Mouse (Mus musculus) kidney, adult 2 months (tissue): Measurements from ENCODE around the gene Stt3b.

ENCODE experiments used
- CTCF ChIP-seq: fragments of 200-500 bp; conservative IDR thresholded peaks from 2 replicates; pipeline ENCODE4 v1.5.1; 2011; ENCODE audit warnings: low read depth, mild to moderate bottlenecking, control low read depth, low read length, moderate library complexity, mixed read lengths; ENCODE audit not compliant: insufficient read depth, insufficient read length
- POLR2A ChIP-seq: fragments of 200-500 bp; IDR thresholded peaks from one replicate; pipeline ENCODE4 v1.6.1; 2011; ENCODE audit warnings: low read depth, low read length, control low read depth

DNA sequence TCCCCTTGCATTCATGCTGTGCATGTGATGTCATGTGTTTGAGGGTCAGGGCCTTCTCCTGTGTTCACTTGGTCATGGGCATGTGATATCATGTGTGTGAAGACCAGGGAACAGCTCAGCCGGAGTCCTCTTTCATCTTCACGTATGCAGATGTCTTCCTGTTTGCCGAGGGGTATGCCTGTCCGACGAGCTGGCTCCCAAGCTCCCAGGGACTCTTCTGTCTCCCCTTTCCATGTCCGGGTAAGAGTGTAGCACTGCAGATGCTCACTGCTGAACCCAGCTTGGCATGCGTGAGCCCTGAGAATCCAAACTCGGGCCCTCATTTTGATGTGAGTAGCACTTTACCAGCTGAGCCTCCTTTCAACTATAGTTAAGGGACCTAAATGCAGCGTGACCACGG, 13.4 kb upstream of the Stt3b start:
- no peak for TF ChIP-seq CTCF
- TF ChIP-seq POLR2A: no peak
